Mouse (Mus musculus): ENCODE measurements around the gene Gmpr. TPM values are rescaled to one million over a fixed set of nuclear protein-coding genes. Genes with fewer than 3 reads are reported as not detected.

The Gmpr gene
- polyA plus RNA-seq, 1 experiment from 2014 or later = 24.9 TPM

- no peak overlapping the region for H3K4me3 ChIP-seq
- no peaks in the 10 kb centered on the region for H3K9me3 ChIP-seq
- WGBS = 88% methylated on average over 6 of the region's 6 CpGs
- peaks cover 23% of the 10 kb centered on the region for H3K4me1 ChIP-seq
- H3K36me3 ChIP-seq = no peaks in the 10 kb centered on the region
- H3K4me2 ChIP-seq (replicated peaks) = no peak overlapping the region
- ATAC-seq (ENCODE audit: low FRiP score, low read depth) = no peak
- no peak overlapping the region for H3K9ac ChIP-seq
- no peaks in the 10 kb centered on the region; the same call in 1 of the 2 replicates for H3K27me3 ChIP-seq (replicated peaks)
- H3K27ac ChIP-seq = no peak overlapping the region
Observed at GRCm38 (mm10) chr13:45511706-45512435, 4.6 kb downstream of the Gmpr start.

GRCm38 (mm10) chr13:45512531-45512930, 5.3 kb downstream of the Gmpr start:
- ATAC-seq (ENCODE audit: low FRiP score, low read depth) = no peak
- 84% methylated on average over 8 of the region's 8 CpGs for WGBS
- H3K4me3 ChIP-seq = no peak overlapping the region
- H3K9me3 ChIP-seq = no peaks in the 10 kb centered on the region
- H3K9ac ChIP-seq = no peak overlapping the region
- no peaks in the 10 kb centered on the region for H3K36me3 ChIP-seq
- peaks cover 29% of the 10 kb centered on the region for H3K4me1 ChIP-seq
- H3K27me3 ChIP-seq (replicated peaks) = no peaks in the 10 kb centered on the region; the same call in 1 of the 2 replicates
- H3K4me2 ChIP-seq (replicated peaks) = no peak overlapping the region
- no peak overlapping the region for H3K27ac ChIP-seq

- no peaks in the 10 kb centered on the region for H3K9me3 ChIP-seq
- no peak overlapping the region for H3K9ac ChIP-seq
- WGBS = 86% methylated on average over 12 of the region's 12 CpGs
Observed at GRCm38 (mm10) chr13:45513009-45513984, 6.1 kb downstream of the Gmpr start.

GRCm38 (mm10) chr13:45514115-45514514, 6.9 kb downstream of the Gmpr start:
- no peak overlapping the region for H3K9ac ChIP-seq
- no peaks in the 10 kb centered on the region for H3K36me3 ChIP-seq
- peaks cover 16% of the 10 kb centered on the region for H3K4me1 ChIP-seq
- no peak overlapping the region for H3K4me3 ChIP-seq
- no peak overlapping the region for H3K4me2 ChIP-seq (replicated peaks)
- WGBS = 91% methylated on average over 5 of the region's 5 CpGs
- no peak for ATAC-seq (ENCODE audit: low FRiP score, low read depth)
- no peaks in the 10 kb centered on the region; the same call in 1 of the 2 replicates for H3K27me3 ChIP-seq (replicated peaks)
- H3K9me3 ChIP-seq = no peaks in the 10 kb centered on the region
- H3K27ac ChIP-seq = no peak overlapping the region

More at GRCm38 (mm10) chr13:45513009-45513984, 6.1 kb downstream of the Gmpr start:
- ATAC-seq (ENCODE audit: low FRiP score, low read depth) = no peak
- Histone ChIP-seq H3K4me3 (no peak overlapping the region), H3K36me3 (no peaks in the 10 kb centered on the region), H3K27me3 (replicated peaks) (no peaks in the 10 kb centered on the region; the same call in 1 of the 2 replicates), H3K4me2 (replicated peaks) (no peak overlapping the region), H3K27ac (no peak overlapping the region), H3K4me1 (peaks cover 21% of the 10 kb centered on the region)

- H3K27me3 ChIP-seq (replicated peaks) = no peaks in the 10 kb centered on the region
- H3K4me2 ChIP-seq (replicated peaks) = no peak overlapping the region
- ATAC-seq (ENCODE audit: low FRiP score, low read depth) = no peak
- no peak overlapping the region for H3K27ac ChIP-seq
- 53% methylated on average over 8 of the region's 8 CpGs for WGBS
- H3K36me3 ChIP-seq = no peaks in the 10 kb centered on the region
- no peak overlapping the region for H3K9ac ChIP-seq
- peaks cover 16% of the 10 kb centered on the region for H3K4me1 ChIP-seq
- no peaks in the 10 kb centered on the region for H3K9me3 ChIP-seq
- no peak overlapping the region for H3K4me3 ChIP-seq
Observed at GRCm38 (mm10) chr13:45514832-45515422, 7.7 kb downstream of the Gmpr start.

GRCm38 (mm10) chr13:45516501-45517393, 9.5 kb downstream of the Gmpr start:
- Histone ChIP-seq H3K4me1 (peaks cover 16% of the 10 kb centered on the region), H3K4me2 (replicated peaks) (peak overlapping the region; percentile 60), H3K27me3 (replicated peaks) (no peaks in the 10 kb centered on the region), H3K27ac (peak overlapping the region; percentile 17; the same call in 1 of the 2 replicates), H3K9me3 (no peaks in the 10 kb centered on the region), H3K36me3 (no peaks in the 10 kb centered on the region), H3K4me3 (peak overlapping the region; percentile 15; the same call in 1 of the 2 replicates), H3K9ac (peak overlapping the region; percentile 29)
- WGBS = 3% methylated on average over 24 of the region's 24 CpGs
- peak; percentile 83 for ATAC-seq (ENCODE audit: low FRiP score, low read depth)

GRCm38 (mm10) chr13:45524305-45524704, 17.1 kb downstream of the Gmpr start:
- Histone ChIP-seq H3K36me3 (no peaks in the 10 kb centered on the region), H3K4me2 (replicated peaks) (no peak overlapping the region), H3K4me3 (no peak overlapping the region), H3K9me3 (no peaks in the 10 kb centered on the region), H3K27ac (no peak overlapping the region), H3K4me1 (peaks cover 8% of the 10 kb centered on the region; the same call in 1 of the 2 replicates), H3K9ac (no peak overlapping the region), H3K27me3 (replicated peaks) (no peaks in the 10 kb centered on the region)
- no peak for ATAC-seq (ENCODE audit: low FRiP score, low read depth)
- 49% methylated on average over 3 of the region's 3 CpGs for WGBS

GRCm38 (mm10) chr13:45524791-45525435, 17.7 kb downstream of the Gmpr start:
- 90% methylated on average over 6 of the region's 6 CpGs for WGBS

GRCm38 (mm10) chr13:45526230-45526629, 19.0 kb downstream of the Gmpr start:
- H3K27ac ChIP-seq = no peak overlapping the region

More at GRCm38 (mm10) chr13:45524791-45525435, 17.7 kb downstream of the Gmpr start:
- Histone ChIP-seq H3K27ac (no peak overlapping the region), H3K9ac (no peak overlapping the region), H3K27me3 (replicated peaks) (no peaks in the 10 kb centered on the region), H3K9me3 (no peaks in the 10 kb centered on the region), H3K4me3 (no peak overlapping the region), H3K4me2 (replicated peaks) (no peak overlapping the region), H3K36me3 (no peaks in the 10 kb centered on the region), H3K4me1 (peaks cover 8% of the 10 kb centered on the region; the same call in 1 of the 2 replicates)
- no peak for ATAC-seq (ENCODE audit: low FRiP score, low read depth)

GRCm38 (mm10) chr13:45527232-45527964, 20.2 kb downstream of the Gmpr start:
- Histone ChIP-seq H3K4me1 (peaks cover 15% of the 10 kb centered on the region; the same call in 1 of the 2 replicates), H3K9ac (no peak overlapping the region), H3K9me3 (no peaks in the 10 kb centered on the region), H3K4me3 (no peak overlapping the region), H3K27me3 (replicated peaks) (no peaks in the 10 kb centered on the region), H3K4me2 (replicated peaks) (no peak overlapping the region), H3K36me3 (no peaks in the 10 kb centered on the region), H3K27ac (no peak overlapping the region)
- 86% methylated on average over 11 of the region's 11 CpGs for WGBS
- ATAC-seq (ENCODE audit: low FRiP score, low read depth) = no peak

More at GRCm38 (mm10) chr13:45526230-45526629, 19.0 kb downstream of the Gmpr start:
- no peak overlapping the region for H3K9ac ChIP-seq
- H3K27me3 ChIP-seq (replicated peaks) = no peaks in the 10 kb centered on the region
- no peaks in the 10 kb centered on the region for H3K36me3 ChIP-seq
- WGBS = 40% methylated on average over 7 of the region's 7 CpGs
- H3K4me1 ChIP-seq = peaks cover 15% of the 10 kb centered on the region; the same call in 1 of the 2 replicates
- no peak overlapping the region for H3K4me3 ChIP-seq
- no peak; the same call in 1 of the 2 replicates for ATAC-seq (ENCODE audit: low FRiP score, low read depth)
- no peaks in the 10 kb centered on the region for H3K9me3 ChIP-seq
- H3K4me2 ChIP-seq (replicated peaks) = 0 out of 2 replicates have a peak overlapping the region, but pooled peaks have one; percentile 2
